Comparison of ENCODE assay signal across 8 mouse cellular contexts in genomic region chr4:102254466-102255294, GRCm38 (mm10).
DNase-seq lines count a peak whose midpoint lies in the region; ATAC-seq and TF ChIP-seq lines count a peak whose summit lies in the region.

No protein-coding gene starts in this region.

- 0 out of 2 replicates have a peak overlapping the region, but pooled peaks have one; percentile 8 for H3K4me3 ChIP-seq in lung, postnatal 0 days (ENCODE audit: low read depth, low read length)
- H3K4me3 ChIP-seq in intestine, embryonic 15.5 days (replicated peaks): peak overlapping the region; percentile 15
- H3K4me3 ChIP-seq in limb, embryonic 12.5 days (replicated peaks): peak overlapping the region; percentile 18; the same call in 1 of the 2 replicates
- peak overlapping the region; percentile 44 for H3K4me3 ChIP-seq in neural tube, embryonic 13.5 days

- no peaks in the 10 kb centered on the region for H3K36me3 ChIP-seq in lung, postnatal 0 days (ENCODE audit: insufficient read depth, low read length)
- no peaks in the 10 kb centered on the region for H3K36me3 ChIP-seq in intestine, embryonic 15.5 days
- H3K36me3 ChIP-seq in limb, embryonic 12.5 days: no peaks in the 10 kb centered on the region
- H3K36me3 ChIP-seq in neural tube, embryonic 13.5 days: no peaks in the 10 kb centered on the region

- H3K9me3 ChIP-seq in lung, postnatal 0 days (ENCODE audit: low read length): no peaks in the 10 kb centered on the region
- H3K9me3 ChIP-seq in intestine, embryonic 15.5 days: no peaks in the 10 kb centered on the region
- H3K9me3 ChIP-seq in limb, embryonic 12.5 days: no peaks in the 10 kb centered on the region
- H3K9me3 ChIP-seq in neural tube, embryonic 13.5 days: no peaks in the 10 kb centered on the region

- 6% methylated on average over 15 of the region's 15 CpGs for WGBS in lung, postnatal 0 days
- 6% methylated on average over 15 of the region's 15 CpGs for WGBS in intestine, embryonic 15.5 days
- 17% methylated on average over 15 of the region's 15 CpGs for WGBS in limb, embryonic 12.5 days
- 5% methylated on average over 15 of the region's 15 CpGs for WGBS in neural tube, embryonic 13.5 days

- H3K4me1 ChIP-seq in lung, postnatal 0 days (ENCODE audit: insufficient read depth, low read depth, low read length): no peaks in the 10 kb centered on the region; the same call in 1 of the 2 replicates
- peaks cover 9% of the 10 kb centered on the region for H3K4me1 ChIP-seq in intestine, embryonic 15.5 days (replicated peaks)
- H3K4me1 ChIP-seq in limb, embryonic 12.5 days (replicated peaks): peaks cover 8% of the 10 kb centered on the region
- H3K4me1 ChIP-seq in neural tube, embryonic 13.5 days (replicated peaks): peaks cover 28% of the 10 kb centered on the region

- H3K4me2 ChIP-seq in lung, postnatal 0 days (replicated peaks; ENCODE audit: low read depth, low read length): peak overlapping the region; percentile 46
- H3K4me2 ChIP-seq in intestine, embryonic 15.5 days (replicated peaks): peak overlapping the region; percentile 57
- H3K4me2 ChIP-seq in limb, embryonic 12.5 days: peak overlapping the region; percentile 46
- peak overlapping the region; percentile 79 for H3K4me2 ChIP-seq in neural tube, embryonic 13.5 days

- TF ChIP-seq CTCF in lung, postnatal 0 days (IDR thresholded peaks at IDR 0.05): no peak

- H3K9ac ChIP-seq in lung, postnatal 0 days (replicated peaks; ENCODE audit: low read depth): no peak overlapping the region
- H3K9ac ChIP-seq in intestine, embryonic 15.5 days: 0 out of 2 replicates have a peak overlapping the region, but pooled peaks have one; percentile 3
- H3K9ac ChIP-seq in limb, embryonic 12.5 days (replicated peaks): no peak overlapping the region
- peak overlapping the region; percentile 73 for H3K9ac ChIP-seq in neural tube, embryonic 13.5 days

- no peak overlapping the region; the same call in 1 of the 2 replicates for H3K27ac ChIP-seq in lung, postnatal 0 days (ENCODE audit: low read length)
- peak overlapping the region; percentile 37; the same call in 1 of the 2 replicates for H3K27ac ChIP-seq in intestine, embryonic 15.5 days
- no peak overlapping the region for H3K27ac ChIP-seq in limb, embryonic 12.5 days
- H3K27ac ChIP-seq in neural tube, embryonic 13.5 days (replicated peaks): peak overlapping the region; percentile 88

- no peaks in the 10 kb centered on the region for H3K27me3 ChIP-seq in lung, postnatal 0 days (replicated peaks; ENCODE audit: insufficient read depth, low read length)
- H3K27me3 ChIP-seq in intestine, embryonic 15.5 days (replicated peaks): no peaks in the 10 kb centered on the region
- no peaks in the 10 kb centered on the region for H3K27me3 ChIP-seq in limb, embryonic 12.5 days
- no peaks in the 10 kb centered on the region for H3K27me3 ChIP-seq in neural tube, embryonic 13.5 days

- no peak for ATAC-seq in lung, postnatal 0 days
- 0 out of 2 replicates have a peak, but pooled peaks have one; percentile 36 for ATAC-seq in intestine, embryonic 15.5 days
- ATAC-seq in limb, embryonic 12.5 days (ENCODE audit: insufficient number of reproducible peaks, insufficient read depth, low FRiP score, low TSS enrichment, low read depth): no peak
- peak; percentile 90 for ATAC-seq in neural tube, embryonic 13.5 days (ENCODE audit: low read depth)
- ATAC-seq in erythroid progenitor cell, adult 5-6 weeks (replicated peaks; ENCODE audit: low FRiP score, poor library complexity, severe bottlenecking): no peak

- no peak for TF ChIP-seq EP300 in lung, postnatal 0 days (IDR thresholded peaks at IDR 0.05)

- DNase-seq in lung, postnatal 0 days (ENCODE audit: low spot score): peak; percentile 19
- no peak for DNase-seq in lung, postnatal 25 days (ENCODE audit: low spot score)
- DNase-seq in frontal cortex, postnatal 36 days (ENCODE audit: low spot score in 2 of 2): peak; percentile 54 to 70
- no peak for DNase-seq in gastrocnemius, adult 18-20 months (ENCODE audit: low spot score)

Comparison
In these comparisons a context has a peak if more than half of its experiments do, and no peak if none do; other contexts are left out.
1. DNase-seq: peak in lung, postnatal 0 days (single experiment) and frontal cortex, postnatal 36 days (2 of 2); none in lung, postnatal 25 days (single experiment) and gastrocnemius, adult 18-20 months (single experiment).
2. ATAC-seq: peak in intestine, embryonic 15.5 days (single experiment) and neural tube, embryonic 13.5 days (single experiment); none in lung, postnatal 0 days (single experiment), limb, embryonic 12.5 days (single experiment) and erythroid progenitor cell, adult 5-6 weeks (single experiment).
3. H3K27ac ChIP-seq: peak in intestine, embryonic 15.5 days (single experiment) and neural tube, embryonic 13.5 days (single experiment); none in lung, postnatal 0 days (single experiment) and limb, embryonic 12.5 days (single experiment).
4. H3K9ac ChIP-seq: peak in intestine, embryonic 15.5 days (single experiment) and neural tube, embryonic 13.5 days (single experiment); none in lung, postnatal 0 days (single experiment) and limb, embryonic 12.5 days (single experiment).
5. Peak in every context shown above with its lines, with median percentiles within 50 percentile points of each other: H3K4me2 ChIP-seq and H3K4me3 ChIP-seq.